Mouse (Mus musculus) embryonic facial prominence, embryonic 15.5 days (tissue): ENCODE measurements around the gene Gpld1. TPM values are rescaled to one million over a fixed set of nuclear protein-coding genes. Genes with fewer than 3 reads are reported as not detected.

Source experiments
- ATAC-seq: fragments of 200-750 bp; cut with Nextera tagmentation; 2 replicates; pipeline ENCODE4 v1.8.0; 2017; ENCODE audit warnings: low read depth, moderate TSS enrichment; ENCODE audit not compliant: insufficient number of reproducible peaks, low FRiP score, low TSS enrichment
- H3K27ac ChIP-seq: fragments of 300-500 bp; sonication (generic); replicated peaks from 2 replicates; pipeline ENCODE4 v1.5.1; 2015; ENCODE audit warnings: mild to moderate bottlenecking, inconsistent platforms
- H3K27me3 ChIP-seq: fragments of 300-500 bp; sonication (generic); 2 replicates; pipeline ENCODE4 v1.6.1; 2015; ENCODE audit warnings: inconsistent platforms
- H3K36me3 ChIP-seq: fragments of 300-500 bp; sonication (generic); 2 replicates; pipeline ENCODE4 v1.6.1; 2015; ENCODE audit warnings: mild to moderate bottlenecking, inconsistent platforms
- H3K4me1 ChIP-seq: fragments of 300-500 bp; sonication (generic); 2 replicates; pipeline ENCODE4 v1.6.1; 2015; ENCODE audit warnings: inconsistent platforms
- H3K4me2 ChIP-seq: fragments of 300-500 bp; sonication (generic); replicated peaks from 2 replicates; pipeline ENCODE4 v1.6.1; 2015; ENCODE audit warnings: mild to moderate bottlenecking, inconsistent platforms
- H3K4me3 ChIP-seq: fragments of 300-500 bp; sonication (generic); replicated peaks from 2 replicates; pipeline ENCODE4 v1.5.1; 2015; ENCODE audit warnings: mild to moderate bottlenecking, inconsistent platforms
- H3K9ac ChIP-seq: fragments of 300-500 bp; sonication (generic); 2 replicates; pipeline ENCODE4 v1.6.1; 2015; ENCODE audit warnings: inconsistent platforms
- H3K9me3 ChIP-seq: fragments of 300-500 bp; sonication (generic); replicated peaks from 2 replicates; pipeline ENCODE4 v1.6.1; 2016; ENCODE audit warnings: inconsistent platforms
- WGBS: fragments of 180-500 bp; shearing (Covaris S2); methylation state at CpG from one replicate; pipeline ENCODE4 v1.1.7; 2015; 5-methylcytosine and 5-hydroxymethylcytosine counted together
- polyA plus RNA-seq: library from polyadenylated mRNA; unstranded; fragments of >200 nt; fragmentation: Nextera tagmentation; extraction: Ambion mirVana; gene quantifications from 2 replicates; pipeline ENCODE4 v1.2.1, GENCODE M21; 2015

Gene Gpld1
- polyA plus RNA-seq, 1 experiment from 2014 or later, result 4.4 TPM

DNA sequence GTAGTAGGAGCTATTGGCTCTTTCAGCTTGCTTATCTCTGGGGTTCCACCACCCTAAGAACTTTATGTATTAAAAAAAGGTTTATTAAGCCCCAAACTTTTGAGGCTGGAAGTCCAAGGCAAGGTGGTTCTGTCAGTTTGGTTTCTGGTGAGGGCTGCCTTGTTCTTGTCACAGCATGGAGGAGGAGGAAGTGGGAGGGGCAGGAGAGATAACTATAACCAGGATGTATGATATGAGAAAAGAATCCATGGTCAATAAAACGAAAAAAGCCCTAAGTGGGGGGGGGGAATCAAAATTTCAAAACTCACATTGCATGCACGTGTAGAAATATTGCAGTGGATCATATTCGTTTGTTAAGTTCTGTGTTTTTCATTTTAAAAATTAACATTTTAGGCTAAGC lies 80.2 kb downstream of the Gpld1 start:
- H3K4me1 ChIP-seq, result peaks cover 13% of the 10 kb centered on the region
- 84% methylated on average over 3 of the region's 3 CpGs for WGBS
- no peak for ATAC-seq
- H3K4me3 ChIP-seq, result no peak overlapping the region
- H3K9me3 ChIP-seq, result no peaks in the 10 kb centered on the region
- no peak overlapping the region for H3K9ac ChIP-seq
- no peaks in the 10 kb centered on the region for H3K27me3 ChIP-seq
- no peak overlapping the region for H3K27ac ChIP-seq
- no peaks in the 10 kb centered on the region for H3K36me3 ChIP-seq
- no peak overlapping the region for H3K4me2 ChIP-seq

DNA sequence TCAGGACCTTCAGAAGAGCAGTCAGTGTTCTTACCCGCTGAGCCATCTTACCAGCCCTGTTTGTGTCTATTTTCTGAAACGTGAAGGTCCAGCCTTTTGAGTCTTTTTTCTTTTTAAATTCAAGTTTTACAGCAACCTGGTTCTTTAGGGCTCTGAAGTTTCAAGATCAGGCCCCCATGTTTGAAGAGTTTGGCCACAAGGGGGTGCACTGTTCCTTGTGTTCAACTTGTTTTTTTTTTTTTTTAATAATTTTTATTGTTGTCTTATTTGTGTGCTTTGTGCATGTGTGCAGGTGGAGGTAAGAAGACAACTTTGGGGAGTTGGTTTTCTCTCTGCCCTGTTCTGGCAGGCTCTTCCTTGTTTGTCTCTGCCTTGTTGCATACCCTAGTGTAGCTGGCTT lies 81.7 kb downstream of the Gpld1 start:
- ATAC-seq, result no peak
- WGBS, result 27% methylated on average over 2 of the region's 2 CpGs
- Histone ChIP-seq H3K9ac (no peak overlapping the region), H3K4me3 (no peak overlapping the region), H3K27me3 (no peaks in the 10 kb centered on the region), H3K4me2 (no peak overlapping the region), H3K27ac (no peak overlapping the region), H3K4me1 (no peaks in the 10 kb centered on the region), H3K36me3 (no peaks in the 10 kb centered on the region), H3K9me3 (no peaks in the 10 kb centered on the region)

DNA sequence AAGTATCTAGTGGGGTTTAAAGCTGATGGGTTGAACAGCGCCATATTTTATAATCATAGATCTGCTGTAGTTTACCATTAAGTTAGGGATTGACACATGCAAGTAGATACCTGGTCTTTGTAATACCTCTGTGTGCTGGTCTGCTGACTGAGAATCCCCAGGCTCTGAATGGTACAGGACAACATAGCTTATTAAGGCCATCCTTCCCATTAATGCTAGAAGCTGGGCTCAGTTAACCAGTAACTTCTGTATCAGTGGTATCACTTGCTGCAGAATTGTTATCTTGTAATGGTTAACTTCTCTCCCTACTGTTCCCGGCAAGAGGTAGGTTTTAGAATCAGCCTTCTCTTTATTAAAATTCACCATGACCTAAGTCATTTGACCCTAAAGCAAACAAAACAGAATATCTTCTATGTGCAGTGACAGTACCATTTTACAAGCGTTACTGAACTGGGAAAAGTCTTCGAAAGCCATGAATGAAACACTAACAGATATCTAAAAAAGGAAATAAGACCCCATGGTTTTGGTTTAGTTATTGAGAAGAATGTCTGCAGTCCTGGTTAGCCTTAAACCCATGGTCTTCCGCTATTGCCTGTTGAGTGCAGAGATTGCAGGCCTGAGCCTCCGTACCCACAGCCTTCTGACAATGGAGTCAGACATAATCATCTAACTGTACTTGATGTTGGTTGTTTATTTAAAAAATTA lies 83.6 kb downstream of the Gpld1 start:
- H3K4me1 ChIP-seq, result no peaks in the 10 kb centered on the region
- H3K4me2 ChIP-seq, result no peak overlapping the region
- ATAC-seq, result no peak
- H3K27ac ChIP-seq, result no peak overlapping the region
- H3K4me3 ChIP-seq, result no peak overlapping the region
- H3K9me3 ChIP-seq, result no peaks in the 10 kb centered on the region
- 85% methylated on average over 6 of the region's 6 CpGs for WGBS
- no peak overlapping the region for H3K9ac ChIP-seq
- H3K27me3 ChIP-seq, result no peaks in the 10 kb centered on the region
- H3K36me3 ChIP-seq, result no peaks in the 10 kb centered on the region

DNA sequence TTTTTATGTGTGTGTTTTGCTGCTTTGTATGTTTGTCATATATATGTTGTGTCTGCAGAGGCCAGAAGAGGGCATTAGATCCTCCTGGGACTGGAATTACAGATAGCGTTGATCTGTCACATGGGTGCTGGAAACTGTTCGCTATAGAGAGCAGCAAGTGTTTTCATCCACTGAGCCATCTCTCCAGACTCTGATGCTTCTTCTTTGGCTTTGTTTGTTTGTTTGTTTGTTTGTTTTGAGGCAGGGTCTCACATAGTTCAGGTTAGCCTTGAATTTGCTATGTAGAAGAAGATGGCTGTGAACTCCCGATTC lies 84.1 kb downstream of the Gpld1 start:
- H3K9me3 ChIP-seq, result no peaks in the 10 kb centered on the region
- no peak for ATAC-seq
- H3K9ac ChIP-seq, result no peak overlapping the region
- WGBS, result 69% methylated on average over 3 of the region's 3 CpGs
- no peak overlapping the region for H3K27ac ChIP-seq
- no peak overlapping the region for H3K4me2 ChIP-seq
- no peaks in the 10 kb centered on the region for H3K36me3 ChIP-seq
- no peaks in the 10 kb centered on the region for H3K27me3 ChIP-seq
- no peaks in the 10 kb centered on the region for H3K4me1 ChIP-seq
- no peak overlapping the region for H3K4me3 ChIP-seq

DNA sequence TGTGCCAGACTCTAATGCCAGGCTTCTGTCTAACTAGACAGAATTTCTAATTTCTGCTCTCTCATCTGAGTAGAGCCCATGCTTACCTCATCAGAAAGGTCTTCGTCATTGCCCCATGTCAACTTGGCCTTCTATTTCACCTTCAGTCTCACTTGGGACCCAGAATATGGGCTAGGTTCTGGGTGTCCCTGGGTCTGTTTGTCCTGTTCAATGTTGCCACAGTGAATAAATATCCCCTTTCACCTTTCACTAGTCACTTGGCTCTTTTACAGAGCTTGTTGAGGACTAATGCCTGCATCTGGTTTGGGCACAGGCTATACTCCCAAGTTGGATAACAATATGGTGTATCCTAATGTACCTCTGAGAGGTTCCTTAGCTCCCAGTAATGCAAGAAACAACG lies 96.5 kb downstream of the Gpld1 start:
- Histone ChIP-seq H3K9me3 (no peaks in the 10 kb centered on the region), H3K9ac (no peak overlapping the region), H3K27ac (no peak overlapping the region), H3K4me1 (no peaks in the 10 kb centered on the region), H3K4me2 (no peak overlapping the region), H3K36me3 (no peaks in the 10 kb centered on the region), H3K27me3 (no peaks in the 10 kb centered on the region), H3K4me3 (no peak overlapping the region)
- WGBS, result 82% methylated on average over 2 of the region's 2 CpGs
- no peak for ATAC-seq

Other genes starting within 250 kb of the Gpld1 start
- not detected in 2 replicates for gene Armh2, start 201.9 kb upstream of the Gpld1 start, polyA plus RNA-seq
- gene Gmnn, start 181.2 kb upstream of the Gpld1 start, polyA plus RNA-seq, result 69.0 and 72.2 TPM in 2 replicates
- gene BC005537, start 141.5 kb upstream of the Gpld1 start, polyA plus RNA-seq, result 14.4 and 16.0 TPM in 2 replicates
- 74.7 and 75.0 TPM in 2 replicates for gene Acot13, start 111.6 kb upstream of the Gpld1 start, polyA plus RNA-seq
- 48.0 and 49.4 TPM in 2 replicates for gene Tdp2, start 111.5 kb upstream of the Gpld1 start, polyA plus RNA-seq
- gene D130043K22Rik, start 98.0 kb upstream of the Gpld1 start, polyA plus RNA-seq, result 0.88 and 1.3 TPM in 2 replicates
- gene Aldh5a1, start 5.5 kb upstream of the Gpld1 start, polyA plus RNA-seq, result 5.7 and 5.9 TPM in 2 replicates
- 11.5 and 13.8 TPM in 2 replicates for gene Mrs2, start 77.2 kb downstream of the Gpld1 start, polyA plus RNA-seq
- gene Dcdc2a, start 112.9 kb downstream of the Gpld1 start, polyA plus RNA-seq, result 3.0 and 4.5 TPM in 2 replicates